Mouse (Mus musculus): ENCODE data around the gene Adh4. TPM values are rescaled to one million over a fixed set of nuclear protein-coding genes. Genes with fewer than 3 reads are reported as not detected.
"Not testable (repeated sequence)": the region's sequence is repeated elsewhere in the genome, so short reads cannot be mapped to it uniquely, and the experiment has no call there.

The Adh4 gene
- not detected in 2 replicates for polyA plus RNA-seq (2015; fragmentation: Nextera tagmentation; extraction: Ambion mirVana)

GRCm38 (mm10) chr3:138415121-138415690 lies at the start of gene Adh4:
Gene Adh4 (plus strand): TSS chr3:138415466.
- no peak within 1 kb of the TSS for H3K4me2 ChIP-seq (ENCODE audit: low read length)
- no peak for DNase-seq (ENCODE audit: low spot score)
- H3K27me3 ChIP-seq (ENCODE audit: insufficient read depth, low read length) = no peaks in the 10 kb centered on the region
- WGBS = 62% methylated on average over 6 of the region's 6 CpGs
- H3K9ac ChIP-seq (ENCODE audit: low read depth, low read length) = no peak within 1 kb of the TSS
- H3K9me3 ChIP-seq (replicated peaks; ENCODE audit: low read length) = no peaks in the 10 kb centered on the region
- H3K36me3 ChIP-seq (ENCODE audit: insufficient read depth, low read length) = no peaks in the 10 kb centered on the region
- TF ChIP-seq CTCF (IDR thresholded peaks at IDR 0.05; ENCODE audit: low read depth) = no peak
- no peak within 1 kb of the TSS for H3K27ac ChIP-seq
- H3K4me1 ChIP-seq (replicated peaks; ENCODE audit: insufficient read depth, low read length) = no peaks in the 10 kb centered on the region
- no peak within 1 kb of the TSS for H3K4me3 ChIP-seq (replicated peaks; ENCODE audit: low read depth, low read length)
- no peak for ATAC-seq (replicated peaks; ENCODE audit: low FRiP score, low read depth)

- H3K9ac ChIP-seq (ENCODE audit: low read depth, low read length) = no peak overlapping the region
- H3K27me3 ChIP-seq (ENCODE audit: insufficient read depth, low read length) = no peaks in the 10 kb centered on the region
- H3K4me2 ChIP-seq (ENCODE audit: low read length) = no peak overlapping the region
- H3K36me3 ChIP-seq (ENCODE audit: insufficient read depth, low read length) = no peaks in the 10 kb centered on the region
- TF ChIP-seq CTCF (IDR thresholded peaks at IDR 0.05; ENCODE audit: low read depth) = no peak
- no peaks in the 10 kb centered on the region for H3K4me1 ChIP-seq (replicated peaks; ENCODE audit: insufficient read depth, low read length)
- WGBS = 77% methylated on average over 2 of the region's 2 CpGs
- no peak overlapping the region for H3K27ac ChIP-seq
- DNase-seq (ENCODE audit: low spot score) = no peak
- no peak for ATAC-seq (replicated peaks; ENCODE audit: low FRiP score, low read depth)
- H3K9me3 ChIP-seq (replicated peaks; ENCODE audit: low read length) = no peaks in the 10 kb centered on the region
- no peak overlapping the region for H3K4me3 ChIP-seq (replicated peaks; ENCODE audit: low read depth, low read length)
Measured at GRCm38 (mm10) chr3:138366181-138366580, 49.1 kb upstream of the Adh4 start.

- no peaks in the 10 kb centered on the region for H3K9me3 ChIP-seq (replicated peaks; ENCODE audit: low read length)
- ATAC-seq (replicated peaks; ENCODE audit: low FRiP score, low read depth) = no peak
- H3K4me3 ChIP-seq (replicated peaks; ENCODE audit: low read depth, low read length) = no peak overlapping the region
- no peak for TF ChIP-seq CTCF (IDR thresholded peaks at IDR 0.05; ENCODE audit: low read depth)
- no peak overlapping the region for H3K4me2 ChIP-seq (ENCODE audit: low read length)
- 70% methylated on average over 1 of the region's 1 CpGs for WGBS
- no peaks in the 10 kb centered on the region for H3K36me3 ChIP-seq (ENCODE audit: insufficient read depth, low read length)
- no peak for DNase-seq (ENCODE audit: low spot score)
- no peaks in the 10 kb centered on the region for H3K27me3 ChIP-seq (ENCODE audit: insufficient read depth, low read length)
- H3K4me1 ChIP-seq (replicated peaks; ENCODE audit: insufficient read depth, low read length) = no peaks in the 10 kb centered on the region
- H3K27ac ChIP-seq = no peak overlapping the region
- H3K9ac ChIP-seq (ENCODE audit: low read depth, low read length) = no peak overlapping the region
Measured at GRCm38 (mm10) chr3:138369546-138369945, 45.7 kb upstream of the Adh4 start.

GRCm38 (mm10) chr3:138370289-138370688 lies 45.0 kb upstream of the Adh4 start:
- H3K9me3 ChIP-seq (replicated peaks; ENCODE audit: low read length); H3K4me1 ChIP-seq (replicated peaks; ENCODE audit: insufficient read depth, low read length); H3K27ac ChIP-seq; DNase-seq (ENCODE audit: low spot score); H3K9ac ChIP-seq (ENCODE audit: low read depth, low read length); H3K4me3 ChIP-seq (replicated peaks; ENCODE audit: low read depth, low read length); H3K27me3 ChIP-seq (ENCODE audit: insufficient read depth, low read length); H3K4me2 ChIP-seq (ENCODE audit: low read length); H3K36me3 ChIP-seq (ENCODE audit: insufficient read depth, low read length); ATAC-seq (replicated peaks; ENCODE audit: low FRiP score, low read depth): not testable (repeated sequence)
- WGBS = 62% methylated on average over 4 of the region's 4 CpGs

GRCm38 (mm10) chr3:138373920-138374319 lies 41.3 kb upstream of the Adh4 start:
- Histone ChIP-seq H3K36me3 (ENCODE audit: insufficient read depth, low read length) (no peaks in the 10 kb centered on the region), H3K27ac (no peak overlapping the region), H3K4me1 (replicated peaks; ENCODE audit: insufficient read depth, low read length) (no peaks in the 10 kb centered on the region), H3K9me3 (replicated peaks; ENCODE audit: low read length) (no peaks in the 10 kb centered on the region), H3K4me2 (ENCODE audit: low read length) (no peak overlapping the region), H3K27me3 (ENCODE audit: insufficient read depth, low read length) (no peaks in the 10 kb centered on the region), H3K4me3 (replicated peaks; ENCODE audit: low read depth, low read length) (no peak overlapping the region), H3K9ac (ENCODE audit: low read depth, low read length) (no peak overlapping the region)
- no peak for TF ChIP-seq CTCF (IDR thresholded peaks at IDR 0.05; ENCODE audit: low read depth)
- no peak for DNase-seq (ENCODE audit: low spot score)
- ATAC-seq (replicated peaks; ENCODE audit: low FRiP score, low read depth) = no peak
- WGBS = 66% methylated on average over 4 of the region's 4 CpGs

GRCm38 (mm10) chr3:138375148-138375547 lies 40.1 kb upstream of the Adh4 start:
- DNase-seq (ENCODE audit: low spot score) (no peak), ATAC-seq (replicated peaks; ENCODE audit: low FRiP score, low read depth) (no peak)
- no peaks in the 10 kb centered on the region for H3K36me3 ChIP-seq (ENCODE audit: insufficient read depth, low read length)

GRCm38 (mm10) chr3:138381133-138381532 lies 34.1 kb upstream of the Adh4 start:
- WGBS = 16% methylated on average over 3 of the region's 3 CpGs
- Histone ChIP-seq H3K27ac (no peak overlapping the region), H3K4me2 (ENCODE audit: low read length) (no peak overlapping the region), H3K27me3 (ENCODE audit: insufficient read depth, low read length) (no peaks in the 10 kb centered on the region), H3K4me3 (replicated peaks; ENCODE audit: low read depth, low read length) (no peak overlapping the region), H3K9me3 (replicated peaks; ENCODE audit: low read length) (no peaks in the 10 kb centered on the region), H3K36me3 (ENCODE audit: insufficient read depth, low read length) (no peaks in the 10 kb centered on the region), H3K4me1 (replicated peaks; ENCODE audit: insufficient read depth, low read length) (no peaks in the 10 kb centered on the region), H3K9ac (ENCODE audit: low read depth, low read length) (no peak overlapping the region)
- ATAC-seq (replicated peaks; ENCODE audit: low FRiP score, low read depth) (no peak; the same call in 1 of the 2 replicates), DNase-seq (ENCODE audit: low spot score) (peak; percentile 72)
- TF ChIP-seq CTCF (IDR thresholded peaks at IDR 0.05; ENCODE audit: low read depth) = no peak

More at GRCm38 (mm10) chr3:138375148-138375547, 40.1 kb upstream of the Adh4 start:
- Histone ChIP-seq H3K9me3 (replicated peaks; ENCODE audit: low read length) (no peaks in the 10 kb centered on the region), H3K4me2 (ENCODE audit: low read length) (no peak overlapping the region), H3K27me3 (ENCODE audit: insufficient read depth, low read length) (no peaks in the 10 kb centered on the region), H3K4me1 (replicated peaks; ENCODE audit: insufficient read depth, low read length) (no peaks in the 10 kb centered on the region), H3K4me3 (replicated peaks; ENCODE audit: low read depth, low read length) (no peak overlapping the region), H3K27ac (no peak overlapping the region), H3K9ac (ENCODE audit: low read depth, low read length) (no peak overlapping the region)
- TF ChIP-seq CTCF (IDR thresholded peaks at IDR 0.05; ENCODE audit: low read depth) = no peak
- WGBS = 79% methylated on average over 2 of the region's 2 CpGs
